Mouse (Mus musculus): ENCODE measurements around the gene Dtd1. TPM values are rescaled to one million over a fixed set of nuclear protein-coding genes. Genes with fewer than 3 reads are reported as not detected.

The Dtd1 gene
- polyA plus RNA-seq, 1 experiment from 2014 or later: 39.9 TPM

DNA sequence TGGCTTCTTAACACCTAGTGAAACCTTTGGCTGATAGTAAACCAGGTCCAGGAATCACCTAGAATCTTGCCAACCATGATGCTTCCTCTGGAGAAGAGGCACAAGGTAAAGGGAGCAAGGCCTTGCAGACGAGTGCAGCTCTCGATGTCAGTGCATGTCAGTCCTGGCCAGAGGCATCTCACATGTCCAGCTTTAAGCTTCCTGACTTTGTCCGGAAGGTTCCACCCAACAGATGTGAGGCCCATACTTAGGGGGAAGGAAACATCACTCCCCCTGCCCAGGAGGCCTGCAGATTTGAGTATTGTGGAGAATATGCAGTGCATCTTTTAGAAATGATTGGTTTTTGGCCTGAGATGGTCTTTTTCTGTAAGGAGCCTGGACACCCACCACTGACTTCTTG is 127.4 kb downstream of the Dtd1 start:
- H3K4me2 ChIP-seq: no peak overlapping the region
- H3K36me3 ChIP-seq (ENCODE audit: insufficient read depth): no peaks in the 10 kb centered on the region
- no peak overlapping the region for H3K27ac ChIP-seq (ENCODE audit: low read depth)
- H3K4me1 ChIP-seq (ENCODE audit: insufficient read depth): no peaks in the 10 kb centered on the region
- DNase-seq (no peak), ATAC-seq (ENCODE audit: insufficient read depth) (no peak)
- H3K9ac ChIP-seq: no peak overlapping the region
- H3K27me3 ChIP-seq (ENCODE audit: insufficient read depth, low read length): no peaks in the 10 kb centered on the region
- H3K9me3 ChIP-seq (ENCODE audit: low read depth, low read length): no peaks in the 10 kb centered on the region
- no peak overlapping the region for H3K4me3 ChIP-seq (ENCODE audit: low read depth, low read length)
- WGBS: 87% methylated on average over 3 of the region's 3 CpGs
- no peak for TF ChIP-seq CTCF (IDR thresholded peaks at IDR 0.05; ENCODE audit: low read depth)

GRCm38 (mm10) chr2:144729776-144730175 is 130.1 kb downstream of the Dtd1 start:
- no peaks in the 10 kb centered on the region for H3K36me3 ChIP-seq (ENCODE audit: insufficient read depth)
- H3K27ac ChIP-seq (ENCODE audit: low read depth): no peak overlapping the region
- H3K9ac ChIP-seq: no peak overlapping the region
- DNase-seq (no peak), ATAC-seq (ENCODE audit: insufficient read depth) (no peak)
- no peaks in the 10 kb centered on the region for H3K27me3 ChIP-seq (ENCODE audit: insufficient read depth, low read length)
- 90% methylated on average over 2 of the region's 2 CpGs for WGBS
- no peak for TF ChIP-seq CTCF (IDR thresholded peaks at IDR 0.05; ENCODE audit: low read depth)
- no peak overlapping the region for H3K4me2 ChIP-seq
- no peaks in the 10 kb centered on the region for H3K9me3 ChIP-seq (ENCODE audit: low read depth, low read length)
- no peak overlapping the region for H3K4me3 ChIP-seq (ENCODE audit: low read depth, low read length)
- no peaks in the 10 kb centered on the region for H3K4me1 ChIP-seq (ENCODE audit: insufficient read depth)

GRCm38 (mm10) chr2:144738161-144738560 is 138.5 kb downstream of the Dtd1 start:
- no peaks in the 10 kb centered on the region for H3K27me3 ChIP-seq (ENCODE audit: insufficient read depth, low read length)
- no peak overlapping the region for H3K27ac ChIP-seq (ENCODE audit: low read depth)
- no peaks in the 10 kb centered on the region for H3K4me1 ChIP-seq (ENCODE audit: insufficient read depth)
- WGBS: 56% methylated on average over 5 of the region's 5 CpGs
- H3K9me3 ChIP-seq (ENCODE audit: low read depth, low read length): no peaks in the 10 kb centered on the region
- ATAC-seq (ENCODE audit: insufficient read depth) (peak; percentile 56; the same call in 1 of the 2 replicates), DNase-seq (no peak)
- H3K4me2 ChIP-seq: no peak overlapping the region
- no peak overlapping the region for H3K9ac ChIP-seq
- no peaks in the 10 kb centered on the region for H3K36me3 ChIP-seq (ENCODE audit: insufficient read depth)
- TF ChIP-seq CTCF (IDR thresholded peaks at IDR 0.05; ENCODE audit: low read depth): no peak
- no peak overlapping the region for H3K4me3 ChIP-seq (ENCODE audit: low read depth, low read length)

GRCm38 (mm10) chr2:144738576-144738975 is 138.9 kb downstream of the Dtd1 start:
- ATAC-seq (ENCODE audit: insufficient read depth) (no peak), DNase-seq (no peak)
- Histone ChIP-seq H3K4me2 (no peak overlapping the region), H3K27ac (ENCODE audit: low read depth) (no peak overlapping the region), H3K4me3 (ENCODE audit: low read depth, low read length) (no peak overlapping the region), H3K36me3 (ENCODE audit: insufficient read depth) (no peaks in the 10 kb centered on the region), H3K27me3 (ENCODE audit: insufficient read depth, low read length) (no peaks in the 10 kb centered on the region), H3K9me3 (ENCODE audit: low read depth, low read length) (no peaks in the 10 kb centered on the region), H3K4me1 (ENCODE audit: insufficient read depth) (no peaks in the 10 kb centered on the region), H3K9ac (no peak overlapping the region)
- 86% methylated on average over 5 of the region's 5 CpGs for WGBS
- no peak for TF ChIP-seq CTCF (IDR thresholded peaks at IDR 0.05; ENCODE audit: low read depth)

DNA sequence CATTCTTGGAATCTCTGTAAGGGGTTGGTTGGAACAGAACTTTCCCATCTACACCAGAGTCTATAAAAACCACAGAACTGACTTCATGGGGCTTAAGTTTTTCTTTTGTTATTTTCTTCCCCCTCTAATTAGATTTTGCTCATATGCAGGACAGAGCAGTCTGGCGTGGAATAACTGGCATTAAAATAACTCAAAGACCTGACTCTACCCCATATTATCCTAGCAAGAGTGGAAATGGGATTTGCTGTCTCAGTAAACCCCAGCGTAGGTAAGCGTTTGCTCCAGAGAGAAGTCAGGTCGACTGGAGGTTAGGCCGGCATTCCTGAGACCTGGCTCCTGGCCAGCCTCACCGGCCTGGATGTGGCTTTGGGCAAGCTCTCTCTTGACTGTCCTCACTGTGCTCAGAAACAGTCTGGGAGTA is 140.9 kb downstream of the Dtd1 start:
- H3K27ac ChIP-seq (ENCODE audit: low read depth): no peak overlapping the region
- H3K4me3 ChIP-seq (ENCODE audit: low read depth, low read length): no peak overlapping the region
- no peaks in the 10 kb centered on the region for H3K4me1 ChIP-seq (ENCODE audit: insufficient read depth)
- 0 out of 2 replicates have a peak, but pooled peaks have one; percentile 36 for ATAC-seq (ENCODE audit: insufficient read depth)
- no peaks in the 10 kb centered on the region for H3K27me3 ChIP-seq (ENCODE audit: insufficient read depth, low read length)
- 35% methylated on average over 6 of the region's 6 CpGs for WGBS
- H3K9me3 ChIP-seq (ENCODE audit: low read depth, low read length): no peaks in the 10 kb centered on the region
- no peak overlapping the region for H3K9ac ChIP-seq
- H3K36me3 ChIP-seq (ENCODE audit: insufficient read depth): no peaks in the 10 kb centered on the region
- DNase-seq: peak; percentile 58
- H3K4me2 ChIP-seq: no peak overlapping the region
- TF ChIP-seq CTCF (IDR thresholded peaks at IDR 0.05; ENCODE audit: low read depth): no peak

- Histone ChIP-seq H3K4me2 (no peak overlapping the region), H3K27me3 (ENCODE audit: insufficient read depth, low read length) (no peaks in the 10 kb centered on the region), H3K9me3 (ENCODE audit: low read depth, low read length) (no peaks in the 10 kb centered on the region), H3K36me3 (ENCODE audit: insufficient read depth) (no peaks in the 10 kb centered on the region), H3K27ac (ENCODE audit: low read depth) (no peak overlapping the region), H3K4me3 (ENCODE audit: low read depth, low read length) (no peak overlapping the region), H3K4me1 (ENCODE audit: insufficient read depth) (no peaks in the 10 kb centered on the region), H3K9ac (no peak overlapping the region)
- no peak for DNase-seq
- ATAC-seq (ENCODE audit: insufficient read depth): no peak
- 76% methylated on average over 10 of the region's 10 CpGs for WGBS
- TF ChIP-seq CTCF (IDR thresholded peaks at IDR 0.05; ENCODE audit: low read depth): no peak
These were observed 142.3 kb downstream of the Dtd1 start for GRCm38 (mm10) chr2:144741973-144742372.

DNA sequence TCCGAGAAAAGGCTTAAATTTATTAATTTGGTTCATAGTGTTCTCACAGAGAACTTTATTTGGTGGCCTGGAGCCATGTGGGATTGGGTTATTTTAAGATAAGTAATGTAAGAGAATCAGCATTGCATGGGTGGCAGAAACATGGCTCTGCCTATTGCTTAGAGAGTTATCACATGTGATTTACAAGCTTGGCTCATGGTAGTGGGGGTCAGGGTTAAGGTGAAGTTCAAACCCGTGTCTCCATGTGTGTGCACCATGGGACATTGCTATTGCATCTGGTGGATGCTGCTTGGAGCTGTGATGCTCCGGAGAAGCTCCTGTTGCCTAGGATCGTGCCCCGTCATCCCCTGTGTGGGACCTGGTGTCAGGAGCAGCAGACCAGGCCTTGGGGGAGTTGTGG is 143.6 kb downstream of the Dtd1 start:
- no peak for DNase-seq

GRCm38 (mm10) chr2:144745266-144745665 is 145.6 kb downstream of the Dtd1 start:
- no peak for ATAC-seq (ENCODE audit: insufficient read depth)
- no peaks in the 10 kb centered on the region for H3K27me3 ChIP-seq (ENCODE audit: insufficient read depth, low read length)
- 86% methylated on average over 2 of the region's 2 CpGs for WGBS
- H3K4me1 ChIP-seq (ENCODE audit: insufficient read depth): no peaks in the 10 kb centered on the region
- no peak overlapping the region for H3K9ac ChIP-seq
- no peak overlapping the region for H3K4me2 ChIP-seq
- no peak overlapping the region for H3K4me3 ChIP-seq (ENCODE audit: low read depth, low read length)
- no peak overlapping the region for H3K27ac ChIP-seq (ENCODE audit: low read depth)
- no peaks in the 10 kb centered on the region for H3K9me3 ChIP-seq (ENCODE audit: low read depth, low read length)
- H3K36me3 ChIP-seq (ENCODE audit: insufficient read depth): no peaks in the 10 kb centered on the region
- no peak for TF ChIP-seq CTCF (IDR thresholded peaks at IDR 0.05; ENCODE audit: low read depth)
- DNase-seq: no peak

More for the DNA sequence above, 143.6 kb downstream of the Dtd1 start:
- Histone ChIP-seq H3K27ac (ENCODE audit: low read depth) (no peak overlapping the region), H3K4me1 (ENCODE audit: insufficient read depth) (no peaks in the 10 kb centered on the region), H3K9ac (no peak overlapping the region), H3K36me3 (ENCODE audit: insufficient read depth) (no peaks in the 10 kb centered on the region), H3K4me3 (ENCODE audit: low read depth, low read length) (no peak overlapping the region), H3K4me2 (no peak overlapping the region), H3K9me3 (ENCODE audit: low read depth, low read length) (no peaks in the 10 kb centered on the region), H3K27me3 (ENCODE audit: insufficient read depth, low read length) (no peaks in the 10 kb centered on the region)
- WGBS: 80% methylated on average over 5 of the region's 5 CpGs
- no peak for ATAC-seq (ENCODE audit: insufficient read depth)
- TF ChIP-seq CTCF (IDR thresholded peaks at IDR 0.05; ENCODE audit: low read depth): no peak

All from lung, embryonic 14.5 days (tissue).